Mouse (Mus musculus): Measurements from ENCODE around the gene Pbx4.

DNA sequence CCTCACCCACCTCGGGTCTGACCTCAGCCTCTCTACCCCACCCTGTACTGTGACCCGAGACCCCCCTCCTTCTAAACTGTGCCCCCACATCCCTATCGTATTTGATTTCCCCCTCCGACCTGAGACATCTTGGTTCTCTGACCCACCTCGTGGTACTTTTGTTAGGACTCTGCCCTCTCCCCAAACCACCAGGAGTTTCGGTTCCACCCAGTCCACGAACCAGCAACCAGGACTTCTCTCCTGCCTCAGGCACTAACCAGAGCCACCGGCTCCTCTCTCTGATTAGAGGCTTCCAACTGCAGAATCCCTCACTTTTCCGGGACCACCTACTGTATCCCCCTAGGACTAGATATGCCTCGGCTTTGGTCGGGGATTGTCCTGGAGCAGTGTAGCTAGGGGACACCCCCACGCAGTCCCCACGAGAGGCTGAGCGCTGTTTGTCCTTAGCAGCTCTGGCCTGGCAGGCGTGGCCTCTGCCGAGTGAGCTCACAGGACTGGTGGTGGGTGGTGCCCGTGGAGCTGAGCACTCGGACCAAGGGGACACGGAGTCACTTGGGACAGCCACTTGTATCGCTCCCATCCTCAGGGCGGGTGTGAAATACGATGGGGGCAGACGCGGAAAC, 56.1 kb downstream of the Pbx4 start:
- TF ChIP-seq POLR2A (IDR thresholded peaks at IDR 0.05; ENCODE audit: insufficient read length, low read depth) (no peak), MAX (IDR thresholded peaks at IDR 0.05; ENCODE audit: low read depth) (no peak), MYOG (IDR thresholded peaks at IDR 0.05; ENCODE audit: control insufficient read depth in 1 of 3, insufficient read depth in 1 of 3, insufficient read length in 2 of 3, low read depth in 2 of 3) (no peak), POLR2AphosphoS2 (IDR thresholded peaks at IDR 0.05; ENCODE audit: insufficient read length, low read depth) (no peak), E2F4 (IDR thresholded peaks at IDR 0.05; ENCODE audit: insufficient read depth) (no peak), USF1 (IDR thresholded peaks at IDR 0.05; ENCODE audit: low read depth) (no peak), TCF12 (IDR thresholded peaks at IDR 0.05; ENCODE audit: insufficient read depth, poor library complexity, severe bottlenecking) (no peak), CEBPB (IDR thresholded peaks at IDR 0.05; ENCODE audit: insufficient read depth, poor library complexity, severe bottlenecking) (no peak), MYOD1 (IDR thresholded peaks at IDR 0.05; ENCODE audit: control insufficient read depth in 1 of 3, insufficient read length in 2 of 3, low read depth in 2 of 3) (no peak)

Data from myocyte (in vitro differentiated cells).